ENCODE assay signal across 8 mouse cellular contexts in the genomic region with DNA sequence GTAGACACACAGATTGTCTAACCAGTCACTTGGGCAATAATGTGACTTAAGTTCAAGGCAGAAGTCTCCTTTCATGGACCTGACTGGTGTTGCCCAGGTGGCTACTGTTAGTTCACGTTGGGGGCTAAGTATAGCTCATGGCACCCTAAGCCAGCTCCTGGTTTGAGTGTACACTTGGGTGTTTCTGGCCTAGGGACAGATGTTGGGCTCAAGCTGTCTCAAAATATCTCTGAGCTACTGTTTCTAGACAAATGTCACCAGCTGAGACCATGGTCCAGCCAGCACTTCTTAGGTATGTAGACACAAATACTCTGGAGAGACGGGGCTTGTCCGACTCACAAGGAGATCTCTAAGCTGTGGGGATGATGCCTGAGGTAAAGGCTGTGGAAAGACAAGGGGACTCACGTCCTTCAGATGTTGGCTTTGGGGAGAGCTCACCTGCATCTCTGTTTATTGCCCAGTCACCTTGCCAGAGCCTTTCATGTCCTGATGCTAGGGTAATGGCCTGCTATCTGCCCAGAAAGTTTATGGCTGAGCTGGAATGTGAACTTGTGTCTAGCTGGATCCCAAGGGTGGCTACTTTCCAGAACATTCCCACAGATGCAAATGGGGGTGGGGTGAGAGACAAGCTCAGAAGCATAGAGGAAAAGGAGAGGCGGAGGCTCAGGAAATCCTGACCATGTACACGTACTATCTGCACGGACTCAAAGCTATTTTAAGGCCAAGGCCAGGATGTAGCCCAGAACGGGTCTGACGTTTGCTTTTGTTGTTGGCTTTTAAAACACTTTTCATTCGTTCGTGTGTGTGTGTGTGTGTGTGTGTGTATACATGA. TPM values are rescaled to one million over a fixed set of nuclear protein-coding genes. Genes with fewer than 3 reads are reported as not detected.
A peak's percentile ranks its signal among the peaks of the same experiment; 100 is the strongest.
DNase-seq lines count a peak whose midpoint lies in the region; ATAC-seq and TF ChIP-seq lines count a peak whose summit lies in the region.

No protein-coding gene starts in this region.

- 0 out of 2 replicates have a peak overlapping the region, but pooled peaks have one; percentile 57 for H3K27ac ChIP-seq in midbrain, embryonic 14.5 days (replicated peaks; ENCODE audit: low read depth, low read length)
- H3K27ac ChIP-seq in midbrain, embryonic 11.5 days (ENCODE audit: low read depth, low read length), result no peak overlapping the region
- H3K27ac ChIP-seq in thymus, adult 2 months (ENCODE audit: control insufficient read depth, insufficient read depth, low read length), result no peak overlapping the region

- no peaks in the 10 kb centered on the region for H3K36me3 ChIP-seq in midbrain, embryonic 14.5 days (ENCODE audit: control insufficient read depth, insufficient read depth, low read length)
- no peaks in the 10 kb centered on the region for H3K36me3 ChIP-seq in midbrain, embryonic 11.5 days (ENCODE audit: control insufficient read depth, insufficient read depth, low read length)
- H3K36me3 ChIP-seq in thymus, adult 2 months (ENCODE audit: control insufficient read depth, insufficient read depth, low read length), result no peaks in the 10 kb centered on the region

- no peak for TF ChIP-seq CTCF in thymus, adult 2 months (IDR thresholded peaks at IDR 0.05; ENCODE audit: borderline replicate concordance, control insufficient read depth, extremely low read depth, insufficient read depth, low read length, poor library complexity)

- H3K9ac ChIP-seq in midbrain, embryonic 14.5 days (replicated peaks; ENCODE audit: low read length), result no peak overlapping the region
- H3K9ac ChIP-seq in midbrain, embryonic 11.5 days (ENCODE audit: low read length), result no peak overlapping the region

- no peak for DNase-seq in midbrain, embryonic 14.5 days
- DNase-seq in midbrain, embryonic 11.5 days (ENCODE audit: low spot score, missing footprints), result no peak
- peak; percentile 99 for DNase-seq in heart, adult 11 months
- peak; percentile 77 to 83 for DNase-seq in kidney, adult 8-10 months
- peak; percentile 73 for DNase-seq in lung, postnatal 14 days
- DNase-seq in layer of hippocampus, postnatal 25 days (ENCODE audit: extremely low spot score in 1 of 2, low spot score in 1 of 2), result no peak
- no peak for DNase-seq in thymus, adult 2 months
- DNase-seq in layer of hippocampus, adult 9-10 months (ENCODE audit: low spot score), result no peak

- no peak overlapping the region for H3K4me3 ChIP-seq in midbrain, embryonic 14.5 days (replicated peaks; ENCODE audit: low read depth, low read length)
- no peak overlapping the region for H3K4me3 ChIP-seq in midbrain, embryonic 11.5 days (ENCODE audit: low read depth, low read length)
- H3K4me3 ChIP-seq in thymus, adult 2 months (ENCODE audit: control insufficient read depth, insufficient read depth, low read length), result no peak overlapping the region

- ATAC-seq in midbrain, embryonic 14.5 days (ENCODE audit: low FRiP score, low TSS enrichment), result no peak
- ATAC-seq in midbrain, embryonic 11.5 days (ENCODE audit: low FRiP score), result no peak

- 90% methylated on average over 11 of the region's 11 CpGs for WGBS in midbrain, embryonic 14.5 days
- 87% methylated on average over 11 of the region's 11 CpGs for WGBS in midbrain, embryonic 11.5 days
- 67% methylated on average over 11 of the region's 11 CpGs for WGBS in thymus, adult 2 months

- no peak overlapping the region for H3K4me2 ChIP-seq in midbrain, embryonic 14.5 days (ENCODE audit: low read length)
- no peak overlapping the region for H3K4me2 ChIP-seq in midbrain, embryonic 11.5 days

- no peaks in the 10 kb centered on the region for H3K9me3 ChIP-seq in midbrain, embryonic 14.5 days (ENCODE audit: control insufficient read depth, low read length)
- H3K9me3 ChIP-seq in midbrain, embryonic 11.5 days (ENCODE audit: control insufficient read depth, low read length), result no peaks in the 10 kb centered on the region

- no peaks in the 10 kb centered on the region for H3K27me3 ChIP-seq in midbrain, embryonic 14.5 days (ENCODE audit: control insufficient read depth, insufficient read depth, low read length)
- H3K27me3 ChIP-seq in midbrain, embryonic 11.5 days (ENCODE audit: control insufficient read depth, insufficient read depth, low read length), result no peaks in the 10 kb centered on the region
- H3K27me3 ChIP-seq in thymus, adult 2 months (ENCODE audit: control insufficient read depth, insufficient read depth, low read length), result no peaks in the 10 kb centered on the region

- peaks cover 14% of the 10 kb centered on the region; the same call in 1 of the 2 replicates for H3K4me1 ChIP-seq in midbrain, embryonic 14.5 days (ENCODE audit: control insufficient read depth, insufficient read depth, low read length)
- peaks cover 3% of the 10 kb centered on the region; the same call in 1 of the 2 replicates for H3K4me1 ChIP-seq in midbrain, embryonic 11.5 days (ENCODE audit: control insufficient read depth, insufficient read depth, low read length)
- H3K4me1 ChIP-seq in thymus, adult 2 months (replicated peaks; ENCODE audit: control insufficient read depth, insufficient read depth, low read length), result no peaks in the 10 kb centered on the region

- no peak for TF ChIP-seq POLR2A in thymus, adult 2 months (IDR thresholded peaks at IDR 0.05; ENCODE audit: control insufficient read depth, extremely low read depth, insufficient read depth, low read length, poor library complexity)

RNA-seq across cellular contexts. Expression of gene Pomgnt2, which starts 31.2 kb away (rescaled TPM):
- polyA plus RNA-seq in midbrain, embryonic 14.5 days (2014; fragmentation: Nextera tagmentation; extraction: Ambion mirVana), result 22.4 and 23.0 TPM in 2 replicates
- 8.9 and 9.7 TPM in 2 replicates for polyA plus RNA-seq in midbrain, embryonic 11.5 days (2014; fragmentation: Nextera tagmentation; extraction: Ambion mirVana)
- total RNA-seq in layer of hippocampus, postnatal 25 days (2021), result 10 to 100 TPM; 38.1 to 40.7 TPM
- polyA plus RNA-seq in thymus, adult 2 months (2012; rRNA removed), result 15.2 and 19.3 TPM in 2 replicates

Comparison
In these comparisons a context has a peak if more than half of its experiments do, and no peak if none do; other contexts are left out.
1. DNase-seq: peak in heart, adult 11 months (single experiment), kidney, adult 8-10 months (2 of 2) and lung, postnatal 14 days (single experiment); none in midbrain, embryonic 14.5 days (single experiment), midbrain, embryonic 11.5 days (single experiment), layer of hippocampus, postnatal 25 days (0 of 2), thymus, adult 2 months (single experiment) and layer of hippocampus, adult 9-10 months (single experiment).